Mouse (Mus musculus): ENCODE data around the gene Trim14. TPM values are rescaled to one million over a fixed set of nuclear protein-coding genes. Genes with fewer than 3 reads are reported as not detected.
A peak's percentile ranks its signal among the peaks of the same experiment; 100 is the strongest.

Trim14 gene
- total RNA-seq, 1 experiment, result 0.58 TPM

GRCm38 (mm10) chr4:46457186-46457585, 78.8 kb downstream of the Trim14 start:
- Histone ChIP-seq H3K9ac (ENCODE audit: insufficient read depth, low read depth, low read length, poor library complexity, severe bottlenecking) (no peak overlapping the region; the same call in 1 of the 2 replicates), H3K36me3 (ENCODE audit: control insufficient read depth, insufficient read depth, low read length, poor library complexity, severe bottlenecking) (peaks cover 22% of the 10 kb centered on the region), H3K4me3 (ENCODE audit: insufficient read depth in 1 of 2, low read depth in 1 of 2, low read length in 2 of 2, poor library complexity in 1 of 2, severe bottlenecking in 1 of 2) (no peak overlapping the region), H3K4me1 (ENCODE audit: control insufficient read depth in 2 of 2, insufficient read depth in 2 of 2, low read length in 2 of 2, poor library complexity in 1 of 2) (peaks cover 7 to 20% of the 10 kb centered on the region in 2 experiments; a peak in 3 of 4 replicates), H3K27ac (ENCODE audit: insufficient read depth, low read depth, low read length, poor library complexity, severe bottlenecking) (no peak overlapping the region), H3K9me3 (ENCODE audit: control insufficient read depth, insufficient read depth, low read depth, low read length) (no peaks in the 10 kb centered on the region)
- in situ Hi-C loops (cut with MboI; ENCODE audit: low sequenced_read_pairs in 2 of 2, unreplicated experiment in 2 of 2), result no loop called here
- no peak for TF ChIP-seq ZC3H11A (IDR thresholded peaks at IDR 0.05; ENCODE audit: borderline replicate concordance, low read depth, low read length)
- DNase-seq (ENCODE audit: low read depth, low spot score), result no peak

GRCm38 (mm10) chr4:46456762-46457161, 79.2 kb downstream of the Trim14 start:
- no peak for DNase-seq (ENCODE audit: low read depth, low spot score)
- Histone ChIP-seq H3K27ac (ENCODE audit: insufficient read depth, low read depth, low read length, poor library complexity, severe bottlenecking) (no peak overlapping the region), H3K4me1 (ENCODE audit: control insufficient read depth in 2 of 2, insufficient read depth in 2 of 2, low read length in 2 of 2, poor library complexity in 1 of 2) (peaks cover 7 to 20% of the 10 kb centered on the region in 2 experiments; a peak in 3 of 4 replicates), H3K4me3 (ENCODE audit: insufficient read depth in 1 of 2, low read depth in 1 of 2, low read length in 2 of 2, poor library complexity in 1 of 2, severe bottlenecking in 1 of 2) (no peak overlapping the region), H3K9ac (ENCODE audit: insufficient read depth, low read depth, low read length, poor library complexity, severe bottlenecking) (no peak overlapping the region), H3K36me3 (ENCODE audit: control insufficient read depth, insufficient read depth, low read length, poor library complexity, severe bottlenecking) (peaks cover 22% of the 10 kb centered on the region), H3K9me3 (ENCODE audit: control insufficient read depth, insufficient read depth, low read depth, low read length) (no peaks in the 10 kb centered on the region)
- in situ Hi-C loops (cut with MboI; ENCODE audit: low sequenced_read_pairs in 2 of 2, unreplicated experiment in 2 of 2), result no loop called here
- TF ChIP-seq HCFC1 (IDR thresholded peaks at IDR 0.05; ENCODE audit: borderline replicate concordance, insufficient read depth, low read length), result no peak
- TF ChIP-seq CHD2 (IDR thresholded peaks at IDR 0.05; ENCODE audit: low read depth, low read length), result no peak
- TF ChIP-seq ZC3H11A (IDR thresholded peaks at IDR 0.05; ENCODE audit: borderline replicate concordance, low read depth, low read length), result no peak
- TF ChIP-seq ZNF384 (IDR thresholded peaks at IDR 0.05; ENCODE audit: low read depth, low read length), result no peak
- no peak for TF ChIP-seq MAFK (IDR thresholded peaks at IDR 0.05; ENCODE audit: insufficient read depth, low read depth, low read length)

GRCm38 (mm10) chr4:46454097-46454864, 81.7 kb downstream of the Trim14 start:
- Histone ChIP-seq H3K4me1 (ENCODE audit: control insufficient read depth in 2 of 2, insufficient read depth in 2 of 2, low read length in 2 of 2, poor library complexity in 1 of 2) (peaks cover 13 to 18% of the 10 kb centered on the region in 2 experiments; a peak in 3 of 4 replicates), H3K9me3 (ENCODE audit: control insufficient read depth, insufficient read depth, low read depth, low read length) (no peaks in the 10 kb centered on the region), H3K36me3 (ENCODE audit: control insufficient read depth, insufficient read depth, low read length, poor library complexity, severe bottlenecking) (peaks cover 9% of the 10 kb centered on the region), H3K27ac (ENCODE audit: insufficient read depth, low read depth, low read length, poor library complexity, severe bottlenecking) (no peak overlapping the region), H3K9ac (ENCODE audit: insufficient read depth, low read depth, low read length, poor library complexity, severe bottlenecking) (peak overlapping the region; percentile 98; the same call in 1 of the 2 replicates), H3K4me3 (ENCODE audit: insufficient read depth in 1 of 2, low read depth in 1 of 2, low read length in 2 of 2, poor library complexity in 1 of 2, severe bottlenecking in 1 of 2) (peak overlapping the region; percentile 64 to 95)
- no peak for DNase-seq (ENCODE audit: low read depth, low spot score)
- in situ Hi-C loops (cut with MboI; ENCODE audit: low sequenced_read_pairs in 2 of 2, unreplicated experiment in 2 of 2), result no loop called here
- TF ChIP-seq HCFC1 (IDR thresholded peaks at IDR 0.05; ENCODE audit: borderline replicate concordance, insufficient read depth, low read length), result no peak
- peak; percentile 48; the same call in 1 of the 2 replicates for TF ChIP-seq MAFK (IDR thresholded peaks at IDR 0.05; ENCODE audit: insufficient read depth, low read depth, low read length)
- TF ChIP-seq ZNF384 (IDR thresholded peaks at IDR 0.05; ENCODE audit: low read depth, low read length), result peak; percentile 42; the same call in 1 of the 2 replicates

GRCm38 (mm10) chr4:46452855-46453719, 82.9 kb downstream of the Trim14 start:
- Histone ChIP-seq H3K36me3 (ENCODE audit: control insufficient read depth, insufficient read depth, low read length, poor library complexity, severe bottlenecking) (peaks cover 6% of the 10 kb centered on the region), H3K4me1 (ENCODE audit: control insufficient read depth in 2 of 2, insufficient read depth in 2 of 2, low read length in 2 of 2, poor library complexity in 1 of 2) (peaks cover 13 to 17% of the 10 kb centered on the region in 2 experiments; a peak in 3 of 4 replicates), H3K4me3 (ENCODE audit: insufficient read depth in 1 of 2, low read depth in 1 of 2, low read length in 2 of 2, poor library complexity in 1 of 2, severe bottlenecking in 1 of 2) (peak overlapping the region; percentile 64 to 95), H3K27ac (ENCODE audit: insufficient read depth, low read depth, low read length, poor library complexity, severe bottlenecking) (peak overlapping the region; percentile 96; the same call in 1 of the 2 replicates), H3K9ac (ENCODE audit: insufficient read depth, low read depth, low read length, poor library complexity, severe bottlenecking) (peak overlapping the region; percentile 98), H3K9me3 (ENCODE audit: control insufficient read depth, insufficient read depth, low read depth, low read length) (no peaks in the 10 kb centered on the region)
- no peak for TF ChIP-seq CHD2 (IDR thresholded peaks at IDR 0.05; ENCODE audit: low read depth, low read length)
- in situ Hi-C loops (cut with MboI; ENCODE audit: low sequenced_read_pairs in 2 of 2, unreplicated experiment in 2 of 2), result no loop called here
- DNase-seq (ENCODE audit: low read depth, low spot score), result no peak
